Comparison of ENCODE assay signal across 39 mouse cellular contexts in the genomic region with DNA sequence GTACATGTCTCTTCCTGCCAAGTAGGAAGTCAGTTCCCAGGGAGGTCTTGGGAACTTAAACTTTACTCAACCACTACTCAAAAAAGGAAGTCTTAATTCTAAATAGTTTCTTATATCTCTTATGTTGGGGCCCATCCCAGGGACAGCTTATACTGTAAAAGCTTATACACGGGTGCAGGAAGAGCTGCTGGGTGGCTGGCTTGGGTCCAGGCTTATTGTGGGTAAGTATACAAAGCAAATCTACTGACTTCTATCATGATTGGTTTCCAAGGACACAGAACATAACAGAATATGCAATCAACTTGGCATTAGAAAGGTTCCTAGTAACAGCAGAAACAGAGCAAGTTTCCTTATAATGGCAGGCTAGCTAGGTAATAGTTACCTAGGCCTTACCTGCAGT. TPM values are rescaled to one million over a fixed set of nuclear protein-coding genes. Genes with fewer than 3 reads are reported as not detected.
"Had no signal": no experiment of that assay in that cellular context is flagged by ENCODE, and none has a peak within 500 bp of the region (broad histone marks: within the 10 kb centered on the region; RNA-seq: fewer than 3 reads in every experiment).

No protein-coding gene starts in this region.

- DNase-seq: gastrocnemius, adult 2 months; gastrocnemius, postnatal 10 days; gastrocnemius, postnatal 25 days; heart, adult 2 months; heart, postnatal 10 days; heart, postnatal 4 days; kidney, adult 18-20 months; kidney, adult 8-10 months; kidney, postnatal 14 days; kidney, postnatal 36 days; liver; liver, embryonic 13.5 days had no signal

- ATAC-seq: hindbrain, embryonic 16.5 days; inflammation-experienced regulatory T-cells, adult 6 months; intestine, embryonic 15.5 days; intestine, postnatal 0 days had no signal

RNA-seq across cellular contexts. Expression of gene Gm29735, which starts 1.6 kb away (rescaled TPM):
- total RNA-seq: gastrocnemius, adult 2 months; gastrocnemius, postnatal 10 days; gastrocnemius, postnatal 25 days; gastrocnemius, postnatal 4 days; granulocyte monocyte progenitor cell, adult 5-6 weeks; heart, adult 2 months; heart, postnatal 10 days; heart, postnatal 25 days; heart, postnatal 4 days; layer of hippocampus, adult 2 months; layer of hippocampus, postnatal 10 days; layer of hippocampus, postnatal 25 days; left cerebral cortex, adult 2 months; left cerebral cortex, postnatal 14 days; left cerebral cortex, postnatal 36 days had no signal
- polyA plus RNA-seq: frontal cortex, adult 2 months; heart, adult 2 months; heart, embryonic 10.5 days; heart, embryonic 12.5 days; heart, embryonic 14.5 days; heart, embryonic 16.5 days; hindbrain, embryonic 10.5 days; hindbrain, embryonic 12.5 days; hindbrain, embryonic 14.5 days; hindbrain, embryonic 16.5 days; inflammation-experienced regulatory T-cells, adult 6 months; intestine, embryonic 15.5 days; intestine, postnatal 0 days; kidney, embryonic 14.5 days; kidney, postnatal 0 days; limb, embryonic 10.5 days; limb, embryonic 12.5 days; limb, embryonic 14.5 days; liver, embryonic 11.5 days; liver, embryonic 13.5 days had no signal

RNA-seq across cellular contexts. Expression of gene Gm4553, which starts 10.2 kb away (rescaled TPM):
- total RNA-seq: gastrocnemius, adult 2 months; gastrocnemius, postnatal 10 days; gastrocnemius, postnatal 25 days; gastrocnemius, postnatal 4 days; granulocyte monocyte progenitor cell, adult 5-6 weeks; heart, adult 2 months; heart, postnatal 10 days; heart, postnatal 25 days; heart, postnatal 4 days; layer of hippocampus, adult 2 months; layer of hippocampus, postnatal 10 days; layer of hippocampus, postnatal 25 days; left cerebral cortex, adult 2 months; left cerebral cortex, postnatal 14 days; left cerebral cortex, postnatal 36 days had no signal
- polyA plus RNA-seq: frontal cortex, adult 2 months; heart, adult 2 months; heart, embryonic 10.5 days; heart, embryonic 12.5 days; heart, embryonic 14.5 days; heart, embryonic 16.5 days; hindbrain, embryonic 10.5 days; hindbrain, embryonic 12.5 days; hindbrain, embryonic 14.5 days; hindbrain, embryonic 16.5 days; inflammation-experienced regulatory T-cells, adult 6 months; intestine, embryonic 15.5 days; intestine, postnatal 0 days; kidney, embryonic 14.5 days; kidney, postnatal 0 days; limb, embryonic 10.5 days; limb, embryonic 12.5 days; limb, embryonic 14.5 days; liver, embryonic 11.5 days; liver, embryonic 13.5 days had no signal

RNA-seq across cellular contexts. Expression of gene Gm45337, which starts 10.9 kb away (rescaled TPM):
- total RNA-seq: gastrocnemius, adult 2 months; gastrocnemius, postnatal 10 days; gastrocnemius, postnatal 25 days; gastrocnemius, postnatal 4 days; granulocyte monocyte progenitor cell, adult 5-6 weeks; heart, adult 2 months; heart, postnatal 10 days; heart, postnatal 25 days; heart, postnatal 4 days; layer of hippocampus, adult 2 months; layer of hippocampus, postnatal 10 days; layer of hippocampus, postnatal 25 days; left cerebral cortex, adult 2 months; left cerebral cortex, postnatal 14 days; left cerebral cortex, postnatal 36 days had no signal
- polyA plus RNA-seq: frontal cortex, adult 2 months; heart, adult 2 months; heart, embryonic 10.5 days; heart, embryonic 12.5 days; heart, embryonic 14.5 days; heart, embryonic 16.5 days; hindbrain, embryonic 10.5 days; hindbrain, embryonic 12.5 days; hindbrain, embryonic 16.5 days; inflammation-experienced regulatory T-cells, adult 6 months; intestine, embryonic 15.5 days; intestine, postnatal 0 days; kidney, embryonic 14.5 days; kidney, postnatal 0 days; limb, embryonic 10.5 days; limb, embryonic 12.5 days; limb, embryonic 14.5 days; liver, embryonic 11.5 days; liver, embryonic 13.5 days had no signal

RNA-seq across cellular contexts. Expression of gene Gm39115, which starts 19.5 kb away (rescaled TPM):
- total RNA-seq: gastrocnemius, adult 2 months; gastrocnemius, postnatal 10 days; gastrocnemius, postnatal 25 days; gastrocnemius, postnatal 4 days; granulocyte monocyte progenitor cell, adult 5-6 weeks; heart, adult 2 months; heart, postnatal 10 days; heart, postnatal 25 days; heart, postnatal 4 days; layer of hippocampus, adult 2 months; layer of hippocampus, postnatal 10 days; layer of hippocampus, postnatal 25 days; left cerebral cortex, adult 2 months; left cerebral cortex, postnatal 14 days; left cerebral cortex, postnatal 36 days had no signal
- polyA plus RNA-seq: frontal cortex, adult 2 months; heart, adult 2 months; heart, embryonic 10.5 days; heart, embryonic 12.5 days; heart, embryonic 14.5 days; heart, embryonic 16.5 days; hindbrain, embryonic 10.5 days; hindbrain, embryonic 12.5 days; hindbrain, embryonic 14.5 days; inflammation-experienced regulatory T-cells, adult 6 months; intestine, embryonic 15.5 days; intestine, postnatal 0 days; kidney, embryonic 14.5 days; kidney, postnatal 0 days; limb, embryonic 10.5 days; limb, embryonic 12.5 days; limb, embryonic 14.5 days; liver, embryonic 11.5 days; liver, embryonic 13.5 days had no signal

RNA-seq across cellular contexts. Expression of gene Krtap5-2, which starts 20.5 kb away (rescaled TPM):
- total RNA-seq: gastrocnemius, adult 2 months; gastrocnemius, postnatal 10 days; gastrocnemius, postnatal 25 days; gastrocnemius, postnatal 4 days; granulocyte monocyte progenitor cell, adult 5-6 weeks; heart, adult 2 months; heart, postnatal 10 days; heart, postnatal 25 days; heart, postnatal 4 days; layer of hippocampus, adult 2 months; layer of hippocampus, postnatal 10 days; layer of hippocampus, postnatal 25 days; left cerebral cortex, adult 2 months; left cerebral cortex, postnatal 14 days; left cerebral cortex, postnatal 36 days had no signal
- polyA plus RNA-seq: frontal cortex, adult 2 months; heart, adult 2 months; heart, embryonic 10.5 days; heart, embryonic 12.5 days; heart, embryonic 14.5 days; heart, embryonic 16.5 days; hindbrain, embryonic 10.5 days; hindbrain, embryonic 12.5 days; hindbrain, embryonic 14.5 days; hindbrain, embryonic 16.5 days; inflammation-experienced regulatory T-cells, adult 6 months; intestine, embryonic 15.5 days; intestine, postnatal 0 days; kidney, embryonic 14.5 days; kidney, postnatal 0 days; limb, embryonic 10.5 days; limb, embryonic 12.5 days; limb, embryonic 14.5 days; liver, embryonic 11.5 days; liver, embryonic 13.5 days had no signal
